Mouse (Mus musculus) layer of hippocampus, adult 8-10 months (tissue): Measurements from ENCODE around the gene Gm21764. TPM values are rescaled to one million over a fixed set of nuclear protein-coding genes. Genes with fewer than 3 reads are reported as not detected.
"Not testable (repeated sequence)": the region's sequence is repeated elsewhere in the genome, so short reads cannot be mapped to it uniquely, and the experiment has no call there.

Source experiments
- DNase-seq, 2 experiments: peaks; one replicate each; pipeline ENCODE4 v3.0.0; 2022; ENCODE audit warnings: low spot score in 2 of 2
- total RNA-seq, 4 experiments: library from RNA; stranded (reverse); gene quantifications; 2 replicates each; pipeline ENCODE4 v1.2.4; 2022

Gm21764 gene
- not detected for total RNA-seq

GRCm38 (mm10) chrY:18061712-18062111, at the start of gene Gm21764:
Gm21764 (minus strand) TSS chrY:18061812.
- not testable (repeated sequence) for DNase-seq

GRCm38 (mm10) chrY:18088816-18089215, 27.2 kb upstream of the Gm21764 start, which contains the start of gene Ssty1:
Ssty1 (plus strand) TSS chrY:18089116.
- not testable (repeated sequence) for DNase-seq

Other genes with a start within 250 kb of the Gm21764 start
- gene Gm21904, start 215.5 kb downstream of the Gm21764 start, total RNA-seq: not detected
- not detected for gene Gm20772, start 187.1 kb downstream of the Gm21764 start, total RNA-seq
- gene Gm20831, start 187.1 kb downstream of the Gm21764 start, total RNA-seq: not detected
- not detected for gene Srsy, start 124.5 kb downstream of the Gm21764 start, total RNA-seq
- gene Ssty1, start 27.3 kb upstream of the Gm21764 start, total RNA-seq: not detected